Mouse (Mus musculus): ENCODE results near the gene Gm867. TPM values are rescaled to one million over a fixed set of nuclear protein-coding genes. Genes with fewer than 3 reads are reported as not detected.

Gm867 gene
- polyA plus RNA-seq, 1 experiment from 2014 or later: not detected

DNA sequence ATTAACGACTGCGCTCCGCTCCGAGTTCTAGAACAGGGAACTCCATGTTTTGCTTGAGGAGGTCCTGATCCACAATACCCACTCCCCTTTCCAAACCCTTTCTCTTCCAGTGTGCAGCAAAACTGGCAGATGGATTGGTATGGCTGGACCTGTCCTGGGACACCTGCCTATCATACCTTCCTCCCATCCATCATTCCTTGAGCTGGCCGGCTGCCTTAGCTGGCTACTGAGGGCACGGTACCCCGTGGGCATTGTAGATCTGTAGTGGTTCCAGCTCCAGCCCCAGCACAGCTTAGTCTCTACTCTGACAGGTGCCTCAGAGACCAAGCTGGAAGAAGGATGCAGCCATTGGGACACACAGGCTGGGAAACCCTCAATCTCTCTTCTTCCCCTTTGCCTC lies 9.2 kb downstream of the Gm867 start:
- Histone ChIP-seq H3K36me3 (ENCODE audit: control insufficient read depth, insufficient read depth, low read length) (peaks cover 9% of the 10 kb centered on the region), H3K9me3 (replicated peaks; ENCODE audit: control insufficient read depth, low read length) (no peaks in the 10 kb centered on the region), H3K4me1 (ENCODE audit: control insufficient read depth, insufficient read depth, low read length) (peaks cover 21% of the 10 kb centered on the region), H3K27ac (ENCODE audit: low read depth, low read length) (no peak overlapping the region), H3K27me3 (replicated peaks; ENCODE audit: control insufficient read depth, insufficient read depth, low read length) (peaks cover 17% of the 10 kb centered on the region), H3K9ac (ENCODE audit: low read length) (peak overlapping the region; percentile 67), H3K4me2 (ENCODE audit: low read length) (peak overlapping the region; percentile 68), H3K4me3 (ENCODE audit: low read depth, low read length) (peak overlapping the region; percentile 38)
- WGBS: 32% methylated on average over 7 of the region's 7 CpGs
- ATAC-seq (no peak), DNase-seq (ENCODE audit: low spot score) (no peak)

DNA sequence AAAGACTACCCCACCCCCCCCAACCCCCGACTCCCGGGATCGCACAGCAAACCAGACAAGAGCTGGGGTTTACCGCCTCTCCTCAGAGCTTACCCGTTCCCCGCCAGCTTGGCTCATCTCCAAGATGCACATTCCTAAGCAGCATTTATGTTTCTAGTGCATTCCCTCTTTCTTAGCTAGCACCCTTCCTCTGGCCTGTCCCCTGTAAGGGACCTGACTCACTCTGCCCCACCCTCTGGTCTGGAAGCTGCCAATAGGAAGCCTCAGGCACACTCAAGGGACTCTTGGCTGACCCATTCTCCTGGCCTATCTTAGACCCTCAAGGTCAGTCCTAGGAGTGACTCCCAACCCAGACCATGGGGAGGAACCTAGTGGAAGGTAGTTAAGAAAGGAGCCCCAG lies 10.2 kb downstream of the Gm867 start:
- Histone ChIP-seq H3K27me3 (replicated peaks; ENCODE audit: control insufficient read depth, insufficient read depth, low read length) (peaks cover 8% of the 10 kb centered on the region; the same call in 1 of the 2 replicates), H3K4me2 (ENCODE audit: low read length) (0 out of 2 replicates have a peak overlapping the region, but pooled peaks have one; percentile 11), H3K36me3 (ENCODE audit: control insufficient read depth, insufficient read depth, low read length) (peaks cover 13% of the 10 kb centered on the region), H3K27ac (ENCODE audit: low read depth, low read length) (no peak overlapping the region), H3K4me1 (ENCODE audit: control insufficient read depth, insufficient read depth, low read length) (peaks cover 14% of the 10 kb centered on the region), H3K9me3 (replicated peaks; ENCODE audit: control insufficient read depth, low read length) (no peaks in the 10 kb centered on the region), H3K4me3 (ENCODE audit: low read depth, low read length) (no peak overlapping the region), H3K9ac (ENCODE audit: low read length) (no peak overlapping the region)
- DNase-seq (ENCODE audit: low spot score) (peak; percentile 47), ATAC-seq (no peak)
- 10% methylated on average over 6 of the region's 6 CpGs for WGBS

DNA sequence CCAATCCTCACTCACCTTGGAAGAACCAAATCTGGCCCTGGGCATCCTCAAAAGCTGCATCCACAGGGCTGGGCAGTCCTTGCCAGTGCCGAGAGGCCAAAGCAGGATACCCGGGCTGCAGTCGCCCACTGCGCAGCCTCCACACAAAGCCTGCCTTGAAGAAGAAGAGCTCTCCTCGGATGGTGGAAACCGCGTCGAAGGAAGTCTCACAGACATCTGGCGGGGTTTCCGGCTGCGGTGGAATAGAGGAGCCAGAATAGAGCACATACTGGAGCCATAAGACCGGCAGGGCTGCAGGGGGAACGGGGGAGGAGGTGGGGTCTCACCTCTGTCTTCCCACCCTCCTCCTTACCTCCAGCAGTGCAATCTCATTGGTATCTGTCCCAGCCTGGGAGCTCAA lies 14.1 kb downstream of the Gm867 start:
- Histone ChIP-seq H3K9me3 (replicated peaks; ENCODE audit: control insufficient read depth, low read length) (no peaks in the 10 kb centered on the region), H3K27me3 (replicated peaks; ENCODE audit: control insufficient read depth, insufficient read depth, low read length) (0 out of 2 replicates have a peak, but pooled peaks cover 2% of the 10 kb centered on the region), H3K4me2 (ENCODE audit: low read length) (no peak overlapping the region), H3K9ac (ENCODE audit: low read length) (no peak overlapping the region), H3K4me3 (ENCODE audit: low read depth, low read length) (no peak overlapping the region), H3K36me3 (ENCODE audit: control insufficient read depth, insufficient read depth, low read length) (peaks cover 13% of the 10 kb centered on the region), H3K27ac (ENCODE audit: low read depth, low read length) (no peak overlapping the region), H3K4me1 (ENCODE audit: control insufficient read depth, insufficient read depth, low read length) (peaks cover 11% of the 10 kb centered on the region; the same call in 1 of the 2 replicates)
- ATAC-seq (no peak), DNase-seq (ENCODE audit: low spot score) (no peak)
- WGBS: 87% methylated on average over 13 of the region's 13 CpGs

DNA sequence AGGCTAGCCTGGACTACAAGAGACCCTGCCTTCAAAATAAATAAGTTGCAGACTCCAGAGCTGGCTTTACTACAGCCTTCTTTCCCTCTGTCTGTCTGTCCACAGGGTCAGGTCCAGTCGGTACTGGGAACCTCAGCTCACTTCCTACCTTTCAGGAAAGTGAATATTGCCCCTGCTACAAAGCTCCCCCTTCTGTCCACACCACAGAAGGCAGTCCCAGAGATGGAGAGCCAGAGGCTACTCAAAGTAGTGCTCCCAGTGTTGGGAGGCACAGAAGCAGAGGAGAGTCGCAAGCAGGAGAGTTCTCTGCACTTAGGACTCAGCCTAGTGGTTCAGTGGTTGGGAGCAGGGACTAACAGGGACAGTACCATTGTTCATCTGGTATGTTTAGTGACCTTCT lies 16.1 kb downstream of the Gm867 start:
- no peak for ATAC-seq
- Histone ChIP-seq H3K9ac (ENCODE audit: low read length) (no peak overlapping the region), H3K9me3 (replicated peaks; ENCODE audit: control insufficient read depth, low read length) (no peaks in the 10 kb centered on the region), H3K4me3 (ENCODE audit: low read depth, low read length) (no peak overlapping the region), H3K4me2 (ENCODE audit: low read length) (no peak overlapping the region), H3K4me1 (ENCODE audit: control insufficient read depth, insufficient read depth, low read length) (peaks cover 12% of the 10 kb centered on the region; the same call in 1 of the 2 replicates), H3K36me3 (ENCODE audit: control insufficient read depth, insufficient read depth, low read length) (peaks cover 16% of the 10 kb centered on the region), H3K27ac (ENCODE audit: low read depth, low read length) (no peak overlapping the region), H3K27me3 (replicated peaks; ENCODE audit: control insufficient read depth, insufficient read depth, low read length) (no peaks in the 10 kb centered on the region)
- WGBS: 74% methylated on average over 2 of the region's 2 CpGs
- DNase-seq (ENCODE audit: low spot score): no peak

DNA sequence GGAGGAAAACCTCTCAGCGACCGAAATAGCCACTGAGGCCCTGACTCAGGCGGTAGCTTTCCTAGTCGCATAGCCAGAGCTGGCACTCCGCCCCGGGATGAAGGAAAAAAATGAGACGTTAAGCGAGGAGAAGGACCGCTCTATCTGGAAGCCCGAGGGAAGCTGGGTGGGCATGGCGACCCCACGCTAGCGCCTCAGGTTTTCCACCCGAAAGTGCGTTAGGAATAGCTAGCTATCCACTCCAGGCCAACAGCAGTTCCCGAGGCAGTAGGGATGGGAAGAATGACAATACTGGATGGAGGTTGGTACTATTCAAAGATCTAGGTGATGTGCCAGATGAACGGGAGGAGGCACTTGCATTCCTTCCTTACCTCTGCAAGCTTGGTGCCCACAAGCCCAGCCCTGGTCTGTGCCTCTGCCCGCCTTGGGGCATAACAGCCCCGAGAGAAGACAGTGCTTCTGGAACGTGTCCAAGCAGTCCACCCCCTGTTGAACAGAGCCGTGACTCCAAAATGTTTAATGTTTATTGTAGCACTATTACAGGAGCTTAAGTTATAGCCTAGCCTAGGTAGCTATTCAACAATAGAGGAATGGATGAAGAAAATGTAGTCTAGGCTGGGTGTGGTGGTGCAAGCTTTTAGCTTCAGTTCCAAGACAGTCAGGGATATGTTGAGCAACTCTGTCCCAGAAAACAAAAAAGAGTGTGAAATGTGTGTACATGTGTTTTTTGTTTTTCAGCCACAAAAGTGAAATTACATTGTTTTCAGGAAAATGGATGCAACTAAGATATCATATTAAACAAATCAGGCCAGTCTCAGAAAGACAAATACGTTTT lies 18.5 kb downstream of the Gm867 start:
- Histone ChIP-seq H3K4me3 (ENCODE audit: low read depth, low read length) (peak overlapping the region; percentile 97), H3K27ac (ENCODE audit: low read depth, low read length) (peak overlapping the region; percentile 96), H3K9ac (ENCODE audit: low read length) (peak overlapping the region; percentile 97), H3K4me1 (ENCODE audit: control insufficient read depth, insufficient read depth, low read length) (peaks cover 23% of the 10 kb centered on the region), H3K27me3 (replicated peaks; ENCODE audit: control insufficient read depth, insufficient read depth, low read length) (no peaks in the 10 kb centered on the region), H3K4me2 (ENCODE audit: low read length) (peak overlapping the region; percentile 70), H3K9me3 (replicated peaks; ENCODE audit: control insufficient read depth, low read length) (no peaks in the 10 kb centered on the region), H3K36me3 (ENCODE audit: control insufficient read depth, insufficient read depth, low read length) (peaks cover 24% of the 10 kb centered on the region)
- DNase-seq (ENCODE audit: low spot score) (peak; percentile 45), ATAC-seq (peak; percentile 40)
- 4% methylated on average over 22 of the region's 22 CpGs for WGBS

DNA sequence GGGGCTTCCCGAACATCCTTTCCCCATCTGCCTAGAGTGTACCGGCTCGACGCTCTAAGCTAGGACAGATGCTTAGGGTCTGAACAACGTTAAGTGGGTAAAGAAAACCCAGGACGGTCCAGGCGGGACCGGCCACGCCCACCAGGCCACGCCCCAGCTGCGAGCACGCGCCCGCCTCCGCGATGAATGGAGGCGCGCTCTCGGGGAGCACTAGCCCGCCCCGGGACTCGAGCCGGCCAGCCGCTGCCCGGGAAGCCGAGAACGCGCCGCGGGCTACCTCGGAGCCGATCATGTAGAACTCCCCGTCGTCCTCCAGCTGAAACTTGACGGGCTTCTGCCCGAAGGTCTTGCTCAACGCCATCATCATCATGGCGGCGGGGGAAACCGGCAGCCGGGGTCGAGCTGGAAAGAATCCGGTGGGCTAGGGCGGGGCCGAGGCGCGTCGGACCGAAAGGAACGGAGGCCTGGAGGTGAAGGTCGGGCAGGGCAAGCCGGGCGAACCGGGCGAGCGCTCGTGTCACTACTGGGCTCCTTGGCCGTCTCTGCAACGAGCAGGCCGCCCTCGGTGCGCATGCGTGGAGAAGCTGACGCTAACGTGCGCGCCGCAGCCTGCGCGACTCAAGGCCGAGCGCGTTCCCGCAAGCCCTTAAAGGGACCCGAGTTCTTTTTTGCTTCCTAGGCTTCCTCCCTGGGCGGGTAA lies 19.3 kb downstream of the Gm867 start, which contains the start of gene Smarcb1:
TSS of gene Smarcb1 (minus strand) at position 592 of the 700 bp plus-strand sequence.
- H3K36me3 ChIP-seq (ENCODE audit: control insufficient read depth, insufficient read depth, low read length): peaks cover 23% of the 10 kb centered on the region
- no peaks in the 10 kb centered on the region for H3K27me3 ChIP-seq (replicated peaks; ENCODE audit: control insufficient read depth, insufficient read depth, low read length)
- DNase-seq (ENCODE audit: low spot score) (peak; percentile 98), ATAC-seq (peak; percentile 94)
- WGBS: under 1% methylated on average over 74 of the region's 76 CpGs
- H3K4me2 ChIP-seq (ENCODE audit: low read length): peak within 1 kb of the TSS; percentile 70
- no peaks in the 10 kb centered on the region for H3K9me3 ChIP-seq (replicated peaks; ENCODE audit: control insufficient read depth, low read length)
- peak within 1 kb of the TSS; percentile 97 for H3K9ac ChIP-seq (ENCODE audit: low read length)
- H3K27ac ChIP-seq (ENCODE audit: low read depth, low read length): peak within 1 kb of the TSS; percentile 96
- H3K4me3 ChIP-seq (ENCODE audit: low read depth, low read length): peak within 1 kb of the TSS; percentile 97
- H3K4me1 ChIP-seq (ENCODE audit: control insufficient read depth, insufficient read depth, low read length): peaks cover 23% of the 10 kb centered on the region

DNA sequence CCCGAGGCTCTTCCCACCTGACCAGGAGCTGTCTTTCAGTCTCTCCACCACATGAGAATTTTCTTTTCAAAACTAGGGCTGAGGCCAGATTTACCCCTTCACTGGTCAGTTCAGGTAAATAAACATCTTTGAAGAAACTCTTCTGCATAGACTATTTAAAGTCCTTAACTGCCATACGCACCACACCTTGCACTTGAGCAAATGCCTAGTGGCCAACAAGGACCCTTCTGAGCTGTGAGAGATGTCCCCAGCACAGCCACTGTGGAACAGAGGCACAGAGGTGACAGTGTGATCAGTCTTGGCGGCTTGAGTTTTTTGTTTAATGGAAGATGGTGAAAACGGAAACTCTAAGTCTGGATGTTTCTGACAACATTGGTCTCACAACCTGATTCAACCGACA lies 21.4 kb downstream of the Gm867 start:
- ATAC-seq: no peak
- H3K4me2 ChIP-seq (ENCODE audit: low read length): 0 out of 2 replicates have a peak overlapping the region, but pooled peaks have one; percentile 0
- H3K9me3 ChIP-seq (replicated peaks; ENCODE audit: control insufficient read depth, low read length): no peaks in the 10 kb centered on the region
- H3K27ac ChIP-seq (ENCODE audit: low read depth, low read length): no peak overlapping the region
- 90% methylated on average over 5 of the region's 5 CpGs for WGBS
- no peak for DNase-seq (ENCODE audit: low spot score)
- H3K9ac ChIP-seq (ENCODE audit: low read length): peak overlapping the region; percentile 13; the same call in 1 of the 2 replicates
- H3K4me3 ChIP-seq (ENCODE audit: low read depth, low read length): no peak overlapping the region
- no peaks in the 10 kb centered on the region for H3K27me3 ChIP-seq (replicated peaks; ENCODE audit: control insufficient read depth, insufficient read depth, low read length)
- H3K4me1 ChIP-seq (ENCODE audit: control insufficient read depth, insufficient read depth, low read length): peaks cover 23% of the 10 kb centered on the region
- peaks cover 39% of the 10 kb centered on the region for H3K36me3 ChIP-seq (ENCODE audit: control insufficient read depth, insufficient read depth, low read length)

DNA sequence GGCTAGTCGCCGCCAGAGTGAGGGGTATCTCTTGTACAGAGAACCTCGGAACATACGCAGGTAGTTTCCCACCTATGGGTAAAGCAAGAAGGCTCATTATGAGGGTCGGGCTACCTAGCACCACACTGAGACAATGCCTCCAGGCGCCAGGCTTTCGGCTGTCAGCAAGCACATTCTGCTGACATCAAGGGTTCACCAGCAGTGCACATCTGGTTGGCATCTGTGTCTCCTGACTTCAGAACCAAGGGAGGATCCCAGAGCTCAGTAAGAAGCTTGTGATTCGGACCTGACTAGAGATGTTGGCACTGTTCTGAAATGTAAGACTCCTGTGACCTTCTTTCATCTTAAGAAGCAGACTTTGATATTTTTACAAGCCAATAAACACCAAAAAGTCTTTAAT lies 23.6 kb downstream of the Gm867 start:
- 85% methylated on average over 8 of the region's 8 CpGs for whole genome bisulfite sequencing
- H3K27ac ChIP-seq (ENCODE audit: low read depth, low read length): no peak overlapping the region
- ATAC-seq (no peak), DNase-seq (ENCODE audit: low spot score) (no peak)
- peaks cover 21% of the 10 kb centered on the region for H3K4me1 ChIP-seq (ENCODE audit: control insufficient read depth, insufficient read depth, low read length)
- H3K4me3 ChIP-seq (ENCODE audit: low read depth, low read length): no peak overlapping the region
- H3K4me2 ChIP-seq (ENCODE audit: low read length): no peak overlapping the region
- no peak overlapping the region for H3K9ac ChIP-seq (ENCODE audit: low read length)
- no peaks in the 10 kb centered on the region for H3K9me3 ChIP-seq (replicated peaks; ENCODE audit: control insufficient read depth, low read length)
- peaks cover 57% of the 10 kb centered on the region for H3K36me3 ChIP-seq (ENCODE audit: control insufficient read depth, insufficient read depth, low read length)
- H3K27me3 ChIP-seq (replicated peaks; ENCODE audit: control insufficient read depth, insufficient read depth, low read length): no peaks in the 10 kb centered on the region

All from forebrain, embryonic 14.5 days (tissue).